Mouse (Mus musculus): ENCODE results near the gene Tcf19.

Gene Tcf19

DNA sequence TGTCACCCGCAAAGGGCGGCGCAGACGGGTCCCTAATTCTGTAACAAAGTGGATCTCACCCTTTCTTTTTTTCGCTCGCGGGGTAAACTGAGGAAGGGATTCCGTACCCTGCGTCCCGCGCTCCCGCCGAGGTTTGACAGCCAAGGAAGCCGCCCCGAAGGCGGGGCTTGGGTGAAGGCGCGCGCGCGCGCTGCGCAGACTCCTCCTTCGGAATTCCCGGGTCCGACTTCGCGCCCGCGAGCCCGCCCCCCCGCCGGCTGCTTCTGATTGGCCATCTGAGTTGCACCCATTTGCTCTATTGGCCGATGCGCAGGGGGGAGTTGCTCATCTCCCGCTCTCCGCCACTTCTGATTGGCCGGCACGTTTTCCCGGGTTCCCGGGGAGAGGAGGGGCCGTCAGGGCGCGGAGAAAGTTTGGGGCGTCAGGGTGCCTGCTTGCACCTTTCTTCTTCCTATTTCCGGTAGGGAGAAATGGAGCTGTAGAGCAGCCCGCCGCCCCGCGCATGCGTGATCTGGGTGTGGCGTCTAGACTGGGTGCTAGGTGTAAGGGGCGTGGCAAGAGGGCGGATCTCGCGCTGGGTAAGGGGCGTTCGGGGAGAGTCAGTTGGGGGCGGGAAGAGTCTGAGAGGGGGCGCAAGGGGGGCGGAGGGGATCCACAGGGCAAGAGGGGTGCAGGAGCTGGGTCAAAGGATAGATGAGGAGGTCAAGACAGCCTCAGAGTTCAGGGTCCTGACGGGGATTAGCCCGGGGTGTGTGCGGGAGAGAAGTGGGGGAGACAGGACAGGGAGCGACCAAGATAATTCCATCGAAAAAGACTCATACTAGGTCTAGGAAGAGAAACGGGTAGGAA, at the start of gene Tcf19, which contains the start of gene Cchcr1:
Gene Tcf19 (minus strand): TSS at position 173 of the 849 bp plus-strand sequence.
Gene Cchcr1 (plus strand): TSS at position 449 of the 849 bp plus-strand sequence.
- peak; percentile 90 for DNase-seq (ENCODE audit: low spot score)

- no peak for DNase-seq (ENCODE audit: low spot score)
Measured at GRCm38 (mm10) chr17:35558216-35558615, 41.6 kb upstream of the Tcf19 start.

DNA sequence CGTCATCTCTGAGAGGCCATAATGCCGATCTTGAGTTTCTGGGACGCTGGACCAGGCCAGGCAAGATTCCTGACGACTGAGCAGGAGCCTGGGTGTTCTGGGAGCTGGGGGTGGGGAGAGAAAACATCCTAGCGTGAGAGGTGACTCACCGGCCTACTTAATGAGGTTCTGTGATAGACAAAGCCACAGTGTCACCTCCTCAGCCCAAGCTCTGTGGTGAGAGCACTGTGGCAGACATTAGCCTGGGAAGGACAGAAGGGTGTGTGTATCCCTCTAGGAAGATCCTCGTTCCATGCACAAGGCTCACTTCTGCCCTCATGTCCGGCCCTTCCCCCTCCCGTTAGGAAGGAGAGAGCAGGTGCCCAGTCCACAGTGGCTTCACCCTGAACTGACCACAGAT, 40.7 kb upstream of the Tcf19 start:
- DNase-seq (ENCODE audit: low spot score) = no peak

DNA sequence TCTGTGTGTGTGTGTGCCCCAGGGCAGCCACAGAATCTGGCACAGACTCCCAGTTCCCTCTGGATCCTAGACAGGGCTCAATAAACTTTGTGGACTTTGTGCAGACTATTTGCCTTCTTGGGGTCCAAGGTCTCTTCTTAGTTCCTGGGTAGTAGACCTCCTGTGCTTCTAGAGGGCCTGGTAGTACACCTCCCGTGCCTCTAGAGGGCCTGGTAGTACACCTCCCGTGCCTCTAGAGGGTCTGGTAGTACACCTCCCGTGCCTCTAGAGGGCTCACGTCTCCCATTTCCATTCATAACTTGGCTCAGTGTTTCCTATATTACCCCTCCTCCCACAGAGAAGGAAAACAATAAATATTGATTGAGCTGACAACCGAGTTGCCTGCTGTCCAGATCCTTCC, 40.2 kb upstream of the Tcf19 start:
- DNase-seq (ENCODE audit: low spot score) = no peak

DNA sequence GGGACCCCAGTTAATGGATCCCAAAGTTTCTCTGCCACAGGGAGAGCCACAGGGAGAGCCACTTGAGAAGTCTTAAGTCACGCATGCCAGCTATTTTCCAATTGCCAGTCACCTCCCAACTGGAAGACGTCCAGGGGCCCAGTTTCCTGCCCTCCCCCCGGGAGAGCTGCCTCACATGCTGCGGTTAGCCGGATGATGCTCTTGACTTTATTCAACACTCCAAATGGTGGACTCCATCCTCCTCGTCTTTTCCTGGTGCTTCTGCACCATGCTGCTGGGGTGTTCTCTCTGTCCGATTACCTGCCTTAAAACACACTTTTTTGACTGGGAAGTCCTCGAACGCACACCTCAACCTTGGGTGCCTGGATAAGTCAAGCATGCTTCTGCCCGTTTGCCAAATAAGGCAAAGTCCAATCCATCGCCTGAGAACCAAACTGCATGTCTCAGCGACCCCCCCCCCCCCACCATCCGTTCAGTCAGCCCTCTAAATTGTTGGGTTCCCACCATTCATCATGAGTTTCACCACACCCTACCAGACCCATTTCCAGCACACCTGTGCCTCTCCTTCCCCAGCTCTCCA, 39.7 kb upstream of the Tcf19 start:
- DNase-seq (ENCODE audit: low spot score) = no peak

- DNase-seq (ENCODE audit: low spot score) = no peak
Measured at GRCm38 (mm10) chr17:35554761-35555397, 38.3 kb upstream of the Tcf19 start.

- DNase-seq (ENCODE audit: low spot score) = no peak
Measured at GRCm38 (mm10) chr17:35554321-35554720, 37.7 kb upstream of the Tcf19 start.

DNA sequence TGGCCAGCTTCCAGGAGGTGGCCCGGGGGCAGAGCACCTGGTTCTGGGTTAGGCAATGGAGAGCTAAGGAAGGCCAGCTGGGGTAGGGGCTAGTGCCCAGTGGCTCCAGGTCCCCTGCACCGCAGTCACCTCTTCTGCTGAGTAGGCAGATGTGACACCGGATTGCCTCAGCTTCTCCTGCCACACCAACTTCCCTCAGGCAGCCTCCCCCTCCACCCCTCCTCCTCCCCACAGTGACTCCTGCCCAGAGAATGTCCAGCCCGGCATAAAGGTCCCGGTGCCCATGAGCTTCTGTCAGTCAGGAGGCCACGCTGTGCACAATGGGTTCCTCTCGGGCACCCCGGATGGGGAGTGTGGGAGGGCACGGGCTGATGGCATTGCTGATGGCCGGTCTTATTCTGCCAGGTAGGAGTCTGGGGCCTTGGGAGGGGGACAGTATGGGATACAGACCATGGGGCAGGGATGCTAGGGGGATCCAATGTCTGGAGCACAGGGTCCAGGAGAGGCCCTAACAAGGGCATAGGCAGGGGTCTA, 35.3 kb upstream of the Tcf19 start, which contains the start of gene Cdsn:
Gene Cdsn (plus strand): TSS at position 248 of the 534 bp plus-strand sequence.
- DNase-seq (ENCODE audit: low spot score) = no peak

DNA sequence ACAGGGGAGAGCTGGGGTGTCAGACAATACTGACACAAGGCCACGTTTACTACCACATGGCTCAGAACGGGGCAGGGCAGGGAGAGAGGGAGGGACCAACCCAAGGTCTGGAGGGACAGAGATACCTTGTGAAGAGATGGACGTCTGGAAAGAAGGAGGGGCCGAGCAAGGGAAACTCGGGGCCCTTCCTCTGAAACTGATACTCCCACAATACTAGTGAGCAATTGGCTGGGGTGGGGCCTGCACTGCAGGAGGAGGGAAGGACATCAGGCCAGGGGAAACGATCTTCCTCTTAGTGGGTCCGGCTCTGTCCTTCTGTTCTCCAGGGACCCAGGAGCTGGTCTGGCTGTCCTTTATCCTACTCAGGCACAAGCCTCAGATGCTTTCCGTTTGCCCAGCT, 34.2 kb upstream of the Tcf19 start:
- no peak for DNase-seq (ENCODE audit: low spot score)

GRCm38 (mm10) chr17:35550143-35550494, 33.5 kb upstream of the Tcf19 start:
- DNase-seq (ENCODE audit: low spot score) = no peak

GRCm38 (mm10) chr17:35549437-35550142, 33.0 kb upstream of the Tcf19 start:
- DNase-seq (ENCODE audit: low spot score) = peak; percentile 68

GRCm38 (mm10) chr17:35548636-35549035, 32.0 kb upstream of the Tcf19 start:
- DNase-seq (ENCODE audit: low spot score) = no peak

DNA sequence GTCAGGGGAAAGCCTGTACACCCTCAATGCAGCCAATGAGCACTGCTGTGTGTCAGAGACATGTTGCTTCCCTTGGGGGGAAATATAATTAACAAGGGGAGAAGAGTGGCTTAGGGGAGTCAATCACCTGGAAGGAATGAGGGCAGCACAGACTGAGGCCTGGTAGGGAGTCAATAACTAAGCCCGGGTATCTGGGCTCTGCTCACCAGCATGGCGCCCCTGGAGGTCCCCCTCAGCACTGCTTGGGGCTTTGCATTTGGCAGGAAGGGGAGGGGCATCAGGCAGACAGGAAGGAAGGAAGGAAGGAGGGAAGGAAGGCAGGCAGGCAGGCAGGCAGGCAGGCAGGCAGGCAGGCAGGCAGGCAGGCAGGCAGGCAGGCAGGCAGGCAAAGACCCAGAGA, 30.8 kb upstream of the Tcf19 start:
- DNase-seq (ENCODE audit: low spot score) = no peak

GRCm38 (mm10) chr17:35544680-35545079, 28.1 kb upstream of the Tcf19 start:
- DNase-seq (ENCODE audit: low spot score) = no peak

- no peak for DNase-seq (ENCODE audit: low spot score)
Measured at GRCm38 (mm10) chr17:35544001-35544400, 27.4 kb upstream of the Tcf19 start.

DNA sequence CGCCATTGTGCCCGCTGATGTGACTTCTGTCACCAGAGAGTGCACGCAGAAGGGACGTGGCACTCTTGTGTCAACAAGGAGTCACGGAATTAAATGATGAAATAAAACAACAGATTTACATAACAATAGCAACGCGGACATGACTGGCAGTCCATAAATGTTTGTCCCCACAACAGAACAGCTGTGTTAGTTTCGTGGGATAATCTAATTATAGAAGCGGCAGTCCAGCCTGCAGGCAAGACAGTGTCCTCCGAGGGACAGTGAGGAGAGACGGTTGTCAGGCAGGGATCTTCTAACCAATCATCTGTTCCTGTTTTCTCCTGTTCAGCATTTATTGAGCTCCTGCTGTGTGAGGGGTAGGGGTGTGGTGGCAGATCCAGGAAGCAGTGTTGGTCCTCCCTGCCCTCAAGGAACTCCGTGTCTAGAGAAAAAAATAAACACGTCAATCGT, 26.8 kb upstream of the Tcf19 start:
- DNase-seq (ENCODE audit: low spot score) = no peak

DNA sequence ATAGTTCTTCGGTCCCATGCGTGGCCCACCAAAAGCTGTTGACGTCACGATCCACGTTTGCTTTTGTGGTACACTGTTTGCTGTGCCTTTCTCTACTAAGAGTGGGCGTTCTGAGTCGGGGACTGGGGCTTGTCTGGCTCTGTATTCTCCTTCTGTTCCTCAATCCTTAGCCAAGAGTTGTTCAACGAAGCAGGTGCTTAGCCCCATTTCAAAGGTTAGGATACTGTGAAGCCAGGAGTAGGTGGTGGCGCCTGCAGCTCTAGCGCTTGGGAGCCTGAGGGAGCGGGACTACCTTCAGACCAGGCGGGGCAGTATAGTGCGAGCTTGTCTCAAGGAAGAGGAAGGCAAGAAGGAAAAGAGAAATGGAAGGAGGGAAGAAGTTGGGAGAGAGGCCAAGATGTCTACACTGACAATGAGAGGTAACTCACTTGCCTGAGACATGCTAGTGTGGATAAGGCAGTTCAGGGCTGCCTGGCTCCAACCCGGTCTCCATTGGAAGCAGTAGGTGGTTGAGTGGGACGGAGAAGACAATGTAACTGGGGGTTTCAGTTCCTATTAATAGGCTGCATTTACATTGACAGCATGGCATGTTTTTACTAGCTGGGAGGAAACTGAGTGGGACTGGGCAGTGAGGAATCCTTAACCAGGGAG, 26.3 kb upstream of the Tcf19 start:
- no peak for DNase-seq (ENCODE audit: low spot score)

- DNase-seq (ENCODE audit: low spot score) = no peak
Measured at GRCm38 (mm10) chr17:35539540-35539939, 22.9 kb upstream of the Tcf19 start.

DNA sequence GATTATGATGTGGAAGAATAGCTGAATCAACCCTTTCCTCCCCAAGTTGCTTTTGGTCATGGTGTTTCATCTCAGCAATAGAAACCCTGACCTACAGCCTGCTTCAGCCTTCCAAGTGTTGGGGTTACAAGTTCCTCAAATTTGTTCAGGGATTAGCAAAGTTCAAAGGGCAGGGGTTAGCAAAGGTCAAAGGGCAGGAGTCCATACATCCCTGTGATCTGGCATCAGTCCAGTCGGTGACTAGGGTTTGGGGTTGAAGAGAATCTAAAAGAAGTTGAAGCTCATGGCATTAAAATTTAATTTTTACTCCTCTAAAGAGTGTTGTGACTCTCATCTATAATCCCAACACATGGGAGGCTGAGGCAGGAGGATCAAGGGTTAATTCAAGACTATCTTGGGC, 21.9 kb upstream of the Tcf19 start:
- DNase-seq (ENCODE audit: low spot score) = no peak

GRCm38 (mm10) chr17:35537421-35537820, 20.8 kb upstream of the Tcf19 start:
- DNase-seq (ENCODE audit: low spot score) = no peak

DNA sequence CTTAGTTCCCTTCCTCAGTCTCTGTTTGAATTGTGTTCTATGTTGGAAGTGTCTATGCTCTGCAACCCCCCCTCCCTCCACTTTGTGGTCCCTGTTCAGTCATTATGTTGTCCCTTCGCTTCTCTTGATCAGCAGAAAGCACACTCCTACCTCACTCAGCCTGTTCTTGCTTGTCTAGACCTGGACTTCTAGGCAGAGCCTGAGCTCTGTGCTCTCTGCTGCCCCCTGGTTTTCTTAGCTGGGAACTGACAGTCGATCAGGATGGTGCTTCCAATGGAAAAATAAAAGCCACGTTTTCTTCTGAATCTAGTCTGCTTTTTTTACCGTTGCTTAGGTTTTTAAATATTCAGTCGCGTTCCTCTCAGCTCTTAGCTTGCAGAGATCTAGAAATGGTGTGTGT, 17.7 kb upstream of the Tcf19 start:
- no peak for DNase-seq (ENCODE audit: low spot score)

GRCm38 (mm10) chr17:35532901-35533300, 16.3 kb upstream of the Tcf19 start, which contains the start of gene Psors1c2:
Psors1c2 (plus strand) TSS chr17:35533201.
- DNase-seq (ENCODE audit: low spot score) = no peak

Data from urinary bladder, postnatal 10 days (tissue).